Mouse (Mus musculus) midbrain, embryonic 11.5 days (tissue): ENCODE measurements around the gene Kif21b. TPM values are rescaled to one million over a fixed set of nuclear protein-coding genes. Genes with fewer than 3 reads are reported as not detected.
A peak's percentile ranks its signal among the peaks of the same experiment; 100 is the strongest.

Experiments used
- ATAC-seq: fragments of 200-750 bp; cut with Nextera tagmentation; 2 replicates; pipeline ENCODE4 v1.8.0; 2017; ENCODE audit warnings: moderate TSS enrichment, moderate library complexity; ENCODE audit not compliant: low FRiP score
- DNase-seq: peaks from one replicate; pipeline ENCODE4 v3.0.0; 2015; ENCODE audit warnings: low spot score; ENCODE audit errors: missing footprints
- H3K27ac ChIP-seq: fragments of 300-500 bp; sonication (generic); 2 replicates; pipeline ENCODE4 v1.5.1; 2014; ENCODE audit warnings: low read depth, low read length
- H3K27me3 ChIP-seq: fragments of 300-500 bp; sonication (generic); 2 replicates; pipeline ENCODE4 v1.6.1; 2014; ENCODE audit warnings: mild to moderate bottlenecking, low read length, moderate library complexity, mixed read lengths; ENCODE audit not compliant: control insufficient read depth, insufficient read depth
- H3K36me3 ChIP-seq: fragments of 300-500 bp; sonication (generic); 2 replicates; pipeline ENCODE4 v1.6.1; 2014; ENCODE audit warnings: mild to moderate bottlenecking, low read length, moderate library complexity, mixed read lengths; ENCODE audit not compliant: control insufficient read depth, insufficient read depth
- H3K4me1 ChIP-seq: fragments of 300-500 bp; sonication (generic); 2 replicates; pipeline ENCODE4 v1.6.1; 2014; ENCODE audit warnings: low read length; ENCODE audit not compliant: control insufficient read depth, insufficient read depth
- H3K4me2 ChIP-seq: fragments of 300-500 bp; sonication (generic); 2 replicates; pipeline ENCODE4 v1.6.1; 2014; ENCODE audit warnings: mild to moderate bottlenecking, moderate library complexity
- H3K4me3 ChIP-seq: fragments of 300-500 bp; sonication (generic); 2 replicates; pipeline ENCODE4 v1.5.1; 2014; ENCODE audit warnings: low read depth, low read length
- H3K9ac ChIP-seq: fragments of 300-500 bp; sonication (generic); 2 replicates; pipeline ENCODE4 v1.6.1; 2014; ENCODE audit warnings: low read length
- H3K9me3 ChIP-seq: fragments of 300-500 bp; sonication (generic); 2 replicates; pipeline ENCODE4 v1.6.1; 2016; ENCODE audit warnings: low read length; ENCODE audit not compliant: control insufficient read depth
- WGBS: fragments of 180-500 bp; shearing (Covaris S2); extraction: QIAGEN DNeasy Blood & Tissue Kit; methylation state at CpG from one replicate; pipeline ENCODE4 v1.1.7; 2014; 5-methylcytosine and 5-hydroxymethylcytosine counted together
- polyA plus RNA-seq: library from polyadenylated mRNA; unstranded; fragments of >200 nt; fragmentation: Nextera tagmentation; extraction: Ambion mirVana; gene quantifications from 2 replicates; pipeline ENCODE4 v1.2.1, GENCODE M21; 2014

Gene Kif21b
- polyA plus RNA-seq, 1 experiment from 2014 or later, result 11.9 TPM

GRCm38 (mm10) chr1:136104741-136105140, 26.4 kb upstream of the Kif21b start:
- 47% methylated on average over 4 of the region's 4 CpGs for WGBS
- H3K27ac ChIP-seq, result no peak overlapping the region
- DNase-seq, result no peak

GRCm38 (mm10) chr1:136109464-136109863, 21.7 kb upstream of the Kif21b start:
- H3K4me1 ChIP-seq, result no peaks in the 10 kb centered on the region
- ATAC-seq (no peak), DNase-seq (no peak)
- H3K9ac ChIP-seq, result no peak overlapping the region
- no peaks in the 10 kb centered on the region for H3K9me3 ChIP-seq
- H3K27me3 ChIP-seq, result no peaks in the 10 kb centered on the region
- WGBS, result 89% methylated on average over 2 of the region's 2 CpGs
- no peak overlapping the region for H3K4me3 ChIP-seq
- no peak overlapping the region for H3K4me2 ChIP-seq
- no peak overlapping the region for H3K27ac ChIP-seq
- H3K36me3 ChIP-seq, result no peaks in the 10 kb centered on the region

More at GRCm38 (mm10) chr1:136104741-136105140, 26.4 kb upstream of the Kif21b start:
- Histone ChIP-seq H3K9ac (no peak overlapping the region), H3K4me3 (no peak overlapping the region), H3K27me3 (no peaks in the 10 kb centered on the region), H3K9me3 (no peaks in the 10 kb centered on the region), H3K36me3 (no peaks in the 10 kb centered on the region), H3K4me1 (no peaks in the 10 kb centered on the region), H3K4me2 (no peak overlapping the region)
- no peak for ATAC-seq

- Histone ChIP-seq H3K4me1 (peaks cover 11% of the 10 kb centered on the region), H3K4me2 (no peak overlapping the region), H3K4me3 (no peak overlapping the region), H3K27ac (no peak overlapping the region), H3K36me3 (no peaks in the 10 kb centered on the region), H3K9ac (no peak overlapping the region), H3K9me3 (no peaks in the 10 kb centered on the region), H3K27me3 (no peaks in the 10 kb centered on the region)
- DNase-seq (peak; percentile 88), ATAC-seq (no peak)
- WGBS, result 39% methylated on average over 3 of the region's 3 CpGs
Observed at GRCm38 (mm10) chr1:136116183-136116582, 15.0 kb upstream of the Kif21b start.

GRCm38 (mm10) chr1:136117069-136117468, 14.1 kb upstream of the Kif21b start:
- no peak overlapping the region for H3K4me2 ChIP-seq
- no peak overlapping the region for H3K27ac ChIP-seq
- H3K36me3 ChIP-seq, result no peaks in the 10 kb centered on the region
- WGBS, result 88% methylated on average over 9 of the region's 9 CpGs
- H3K9me3 ChIP-seq, result no peaks in the 10 kb centered on the region
- H3K27me3 ChIP-seq, result no peaks in the 10 kb centered on the region
- DNase-seq, result no peak
- peaks cover 11% of the 10 kb centered on the region for H3K4me1 ChIP-seq
- H3K4me3 ChIP-seq, result no peak overlapping the region
- ATAC-seq, result no peak
- no peak overlapping the region for H3K9ac ChIP-seq

- H3K36me3 ChIP-seq, result no peaks in the 10 kb centered on the region
- H3K9me3 ChIP-seq, result no peaks in the 10 kb centered on the region
- no peak for ATAC-seq
- no peak overlapping the region for H3K4me3 ChIP-seq
- H3K9ac ChIP-seq, result no peak overlapping the region
- peaks cover 11% of the 10 kb centered on the region for H3K4me1 ChIP-seq
- no peak overlapping the region for H3K27ac ChIP-seq
- 39% methylated on average over 8 of the region's 8 CpGs for WGBS
- H3K27me3 ChIP-seq, result no peaks in the 10 kb centered on the region
- H3K4me2 ChIP-seq, result no peak overlapping the region
- no peak for DNase-seq
Observed at GRCm38 (mm10) chr1:136118875-136119274, 12.3 kb upstream of the Kif21b start.

- Histone ChIP-seq H3K9ac (no peak overlapping the region), H3K4me3 (no peak overlapping the region), H3K4me1 (peaks cover 11% of the 10 kb centered on the region), H3K27ac (no peak overlapping the region), H3K27me3 (no peaks in the 10 kb centered on the region), H3K9me3 (no peaks in the 10 kb centered on the region), H3K4me2 (no peak overlapping the region), H3K36me3 (no peaks in the 10 kb centered on the region)
- 79% methylated on average over 7 of the region's 7 CpGs for WGBS
- no peak for ATAC-seq
- no peak for DNase-seq
Observed at GRCm38 (mm10) chr1:136119571-136120262, 11.5 kb upstream of the Kif21b start.

GRCm38 (mm10) chr1:136120263-136120603, 11.0 kb upstream of the Kif21b start:
- H3K27ac ChIP-seq, result no peak overlapping the region

GRCm38 (mm10) chr1:136120785-136121184, 10.4 kb upstream of the Kif21b start:
- Histone ChIP-seq H3K9me3 (no peaks in the 10 kb centered on the region), H3K36me3 (no peaks in the 10 kb centered on the region), H3K27ac (no peak overlapping the region), H3K27me3 (no peaks in the 10 kb centered on the region), H3K9ac (no peak overlapping the region), H3K4me2 (no peak overlapping the region), H3K4me3 (no peak overlapping the region), H3K4me1 (peaks cover 11% of the 10 kb centered on the region)
- ATAC-seq (no peak), DNase-seq (no peak)
- WGBS, result 49% methylated on average over 6 of the region's 6 CpGs

More at GRCm38 (mm10) chr1:136120263-136120603, 11.0 kb upstream of the Kif21b start:
- ATAC-seq (no peak), DNase-seq (no peak)
- Histone ChIP-seq H3K9me3 (no peaks in the 10 kb centered on the region), H3K27me3 (no peaks in the 10 kb centered on the region), H3K9ac (no peak overlapping the region), H3K4me2 (no peak overlapping the region), H3K36me3 (no peaks in the 10 kb centered on the region), H3K4me1 (peaks cover 11% of the 10 kb centered on the region), H3K4me3 (no peak overlapping the region)
- WGBS, result 66% methylated on average over 1 of the region's 1 CpGs

- DNase-seq (no peak), ATAC-seq (no peak)
- no peak overlapping the region for H3K4me3 ChIP-seq
- H3K36me3 ChIP-seq, result no peaks in the 10 kb centered on the region
- 86% methylated on average over 8 of the region's 8 CpGs for WGBS
- H3K4me2 ChIP-seq, result no peak overlapping the region
- H3K9me3 ChIP-seq, result no peaks in the 10 kb centered on the region
- H3K27me3 ChIP-seq, result no peaks in the 10 kb centered on the region
- no peak overlapping the region for H3K27ac ChIP-seq
- peaks cover 11% of the 10 kb centered on the region for H3K4me1 ChIP-seq
- no peak overlapping the region for H3K9ac ChIP-seq
Observed at GRCm38 (mm10) chr1:136122030-136122429, 9.2 kb upstream of the Kif21b start.
